Mouse (Mus musculus): ENCODE data around the gene Tctex1d4.

The Tctex1d4 gene

DNA sequence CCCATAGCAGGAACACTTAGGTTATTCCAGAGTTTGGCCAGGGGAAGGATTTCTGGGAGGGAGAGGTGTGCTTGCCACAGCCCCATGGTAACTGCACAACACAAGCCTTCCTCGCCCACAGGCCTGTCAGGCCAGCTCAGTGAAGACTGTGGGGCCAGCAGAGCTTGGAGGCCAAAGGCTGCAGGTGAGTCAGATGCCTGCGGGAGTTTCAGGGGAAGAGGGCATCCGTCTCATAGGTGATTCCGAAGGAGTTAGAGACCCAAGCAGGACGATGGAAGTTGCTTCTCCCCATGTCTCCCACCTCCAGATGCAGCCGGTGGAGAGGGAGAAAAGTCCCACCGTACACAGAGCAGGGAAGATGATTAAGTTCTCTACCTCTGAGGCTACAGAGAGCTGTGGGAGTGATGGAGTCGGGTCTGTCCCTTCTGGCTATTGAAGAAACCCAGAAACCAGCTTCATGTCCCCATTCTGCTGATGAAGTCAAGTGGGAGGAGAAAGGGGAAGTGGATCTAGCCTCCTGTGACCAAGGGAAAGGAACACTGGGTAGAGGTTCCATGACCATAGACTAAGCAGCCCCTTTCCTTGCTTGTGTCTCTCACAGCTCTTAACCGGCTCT lies at the start of gene Tctex1d4:
Gene Tctex1d4 (plus strand): TSS at position 120 of the 616 bp plus-strand sequence.
- no peak for DNase-seq

DNA sequence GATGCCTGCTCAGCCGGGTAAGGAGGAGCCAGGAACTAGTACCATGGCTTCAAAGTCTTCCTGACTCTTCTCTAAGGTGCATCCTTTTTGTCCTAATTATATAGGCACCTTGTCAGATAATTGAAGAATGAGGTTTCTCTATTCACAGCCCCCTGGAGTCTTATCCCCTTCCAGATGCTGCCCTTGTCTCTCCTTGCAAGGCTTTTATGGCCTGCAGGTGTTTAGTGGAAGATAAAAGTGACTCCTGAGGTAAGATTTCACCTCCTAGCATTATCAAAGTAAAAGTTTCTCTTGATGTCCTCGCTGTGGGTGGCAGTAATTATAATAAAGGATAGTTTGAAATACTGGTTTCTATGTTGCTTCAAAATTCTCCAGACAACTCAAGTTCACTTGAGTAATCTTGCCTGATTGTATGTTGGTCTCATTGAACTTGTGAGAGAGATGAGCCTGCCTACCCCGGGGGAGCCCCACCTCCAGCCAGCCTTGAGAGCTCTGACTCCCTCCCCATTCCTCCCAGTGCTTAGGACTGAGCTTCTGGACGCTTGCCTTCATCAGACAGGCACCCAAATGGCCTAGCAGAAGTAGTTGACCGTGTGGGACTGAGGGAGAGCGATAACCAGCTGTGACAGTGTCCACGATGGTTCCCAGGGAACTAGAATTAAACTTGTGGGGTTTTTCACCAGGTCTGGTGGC lies 38.5 kb upstream of the Tctex1d4 start:
- DNase-seq = no peak

DNA sequence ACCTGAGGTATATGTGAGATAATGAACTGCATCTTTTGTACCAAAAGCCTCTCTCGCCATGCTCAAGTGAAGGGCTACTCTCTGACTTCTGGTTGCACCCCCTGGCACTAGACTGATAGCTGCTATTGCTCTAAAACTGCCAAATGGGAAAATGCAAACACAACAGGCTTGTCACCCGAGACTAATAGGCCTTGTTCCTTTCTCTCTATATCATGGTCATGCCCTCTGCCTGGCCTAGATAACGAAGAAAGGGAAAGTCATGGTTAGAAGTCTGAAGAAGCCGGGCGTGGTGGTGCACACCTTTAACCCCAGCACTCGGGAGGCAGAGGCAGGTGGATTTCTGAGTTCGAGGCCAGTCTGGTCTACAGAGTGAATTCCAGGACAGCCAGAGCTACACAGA lies 36.0 kb upstream of the Tctex1d4 start:
- DNase-seq = no peak

DNA sequence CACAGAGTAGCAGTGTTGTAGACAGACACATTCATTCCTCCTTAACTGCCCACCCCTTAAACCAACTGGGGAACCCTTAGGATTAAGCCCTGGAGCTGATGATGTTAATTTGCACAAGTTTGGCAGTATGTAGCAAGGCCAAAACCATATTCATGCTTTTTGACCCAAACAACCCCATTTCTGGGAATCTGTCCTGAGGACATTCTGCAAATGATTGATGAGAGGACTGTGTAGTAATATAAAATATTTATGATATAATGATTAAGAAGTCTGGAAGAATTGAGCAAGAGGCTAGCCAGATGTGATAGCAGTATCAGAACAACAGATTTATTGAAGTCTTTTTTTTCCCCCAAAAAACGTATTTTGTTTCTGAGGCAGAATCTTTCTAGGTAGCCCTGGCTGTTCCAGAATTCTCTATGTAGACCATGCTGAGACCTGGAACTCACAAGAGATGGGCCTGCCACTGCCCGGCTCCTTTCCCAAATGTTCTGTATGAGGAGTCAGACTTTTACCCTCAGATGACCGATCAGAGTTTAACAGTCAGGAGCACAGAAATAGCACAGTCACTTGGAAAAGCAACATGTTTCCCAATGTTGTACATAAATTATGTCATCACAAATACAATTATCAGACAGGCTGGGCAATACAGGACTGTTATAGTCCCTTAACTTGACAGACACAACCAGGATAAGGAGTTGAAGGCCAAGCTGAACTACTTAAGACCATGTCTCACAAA lies 31.8 kb upstream of the Tctex1d4 start:
- DNase-seq = peak; percentile 31 to 43

DNA sequence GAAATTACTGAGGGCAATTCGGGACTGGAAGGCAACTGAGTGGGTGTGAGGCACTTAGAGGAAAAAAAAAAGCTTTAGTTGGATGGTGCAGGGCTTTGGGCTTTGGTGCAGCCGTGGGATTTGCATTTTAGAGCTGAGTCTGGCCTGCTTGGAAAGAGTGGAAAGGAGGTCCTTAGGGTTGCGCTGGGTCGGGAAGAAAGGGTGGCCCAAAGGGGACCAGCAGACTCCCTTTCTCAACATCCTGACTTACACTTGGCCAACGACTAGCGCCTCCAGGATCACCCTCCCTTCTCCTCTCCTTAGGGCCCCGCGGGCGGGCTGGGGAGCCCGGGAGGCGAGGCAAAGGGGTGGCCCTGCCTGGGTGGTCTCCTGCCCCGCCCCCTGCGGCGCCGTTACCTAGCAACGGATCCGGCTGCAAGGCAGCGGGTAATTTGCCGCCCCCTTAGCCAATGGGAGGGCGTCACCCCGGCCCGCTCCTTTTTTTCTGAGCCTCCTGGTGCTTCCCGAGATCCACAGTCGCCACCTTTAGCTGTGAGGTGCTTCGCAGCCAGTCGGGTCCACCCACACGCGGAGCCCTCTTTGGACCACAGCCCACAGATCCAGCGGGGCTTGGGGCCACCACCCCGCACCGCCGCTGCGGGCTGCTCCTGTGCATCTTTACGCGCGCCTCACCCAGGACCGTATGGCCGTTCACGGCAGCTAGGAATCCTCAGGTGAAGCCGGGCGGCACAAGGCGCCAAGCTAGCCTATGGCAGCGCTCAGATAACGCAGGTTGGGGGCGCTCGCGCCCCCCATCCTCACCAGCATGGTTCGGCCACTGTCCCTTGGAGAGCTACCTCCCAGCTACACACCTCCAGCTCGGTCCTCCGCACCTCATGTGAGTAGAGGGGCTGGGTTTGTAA lies 30.8 kb upstream of the Tctex1d4 start, which contains the start of gene Ptch2:
Gene Ptch2 (plus strand): TSS at position 525 of the 902 bp plus-strand sequence.
- DNase-seq = peak; percentile 79 to 83

DNA sequence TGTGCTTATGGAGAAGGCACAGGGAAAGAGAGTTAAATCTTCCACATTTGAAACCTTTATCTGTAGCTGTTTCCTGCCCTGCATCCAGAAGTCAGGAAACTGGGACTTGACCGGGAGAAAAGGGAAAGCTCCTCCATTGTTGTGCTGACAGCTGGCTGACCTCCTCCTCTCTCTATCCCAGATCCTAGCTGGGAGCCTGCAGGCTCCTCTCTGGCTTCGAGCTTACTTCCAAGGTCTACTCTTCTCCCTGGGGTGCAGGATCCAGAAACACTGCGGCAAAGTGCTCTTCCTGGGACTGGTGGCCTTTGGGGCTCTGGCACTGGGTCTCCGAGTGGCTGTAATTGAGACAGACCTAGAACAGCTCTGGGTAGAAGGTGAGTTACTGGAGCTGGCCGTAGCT lies 29.9 kb upstream of the Tctex1d4 start:
- DNase-seq = peak; percentile 14 to 34

DNA sequence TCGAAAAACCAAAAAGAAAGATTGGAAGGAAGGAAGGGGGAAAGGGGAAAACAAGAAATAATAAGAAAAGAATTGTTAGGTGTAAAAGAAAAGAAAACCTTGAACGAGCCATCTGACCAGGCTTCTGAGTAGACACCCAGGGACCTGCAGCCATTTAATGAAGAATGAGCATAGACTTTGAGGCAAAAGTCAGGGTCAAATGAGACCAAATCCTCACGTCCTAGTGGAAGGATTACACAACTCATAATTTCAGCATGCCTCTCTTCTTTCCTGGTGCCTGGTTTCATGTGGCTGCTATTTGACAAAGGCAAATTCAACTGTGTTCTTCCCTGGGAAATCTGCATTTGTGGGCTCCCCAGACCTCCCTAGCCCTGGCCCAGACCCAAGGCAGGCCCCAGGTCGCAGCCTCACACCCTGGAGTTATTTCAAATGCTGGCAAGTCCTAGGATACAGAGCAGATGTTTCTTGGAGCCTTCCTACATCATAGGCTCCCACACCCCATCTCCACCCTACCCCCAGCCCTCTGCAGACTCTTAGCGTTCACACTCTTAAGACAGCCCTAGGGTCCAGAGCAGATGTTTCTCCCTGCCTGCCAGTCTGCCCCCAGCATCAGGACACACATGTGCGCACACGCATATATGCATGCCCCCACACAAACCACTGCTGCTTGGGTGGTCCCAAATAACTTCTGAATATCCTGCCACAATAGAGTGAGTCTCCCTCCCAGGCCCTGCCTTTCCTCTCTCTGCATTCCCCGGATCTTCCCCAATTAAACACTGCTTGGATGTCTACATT lies 28.4 kb upstream of the Tctex1d4 start:
- DNase-seq = no peak

DNA sequence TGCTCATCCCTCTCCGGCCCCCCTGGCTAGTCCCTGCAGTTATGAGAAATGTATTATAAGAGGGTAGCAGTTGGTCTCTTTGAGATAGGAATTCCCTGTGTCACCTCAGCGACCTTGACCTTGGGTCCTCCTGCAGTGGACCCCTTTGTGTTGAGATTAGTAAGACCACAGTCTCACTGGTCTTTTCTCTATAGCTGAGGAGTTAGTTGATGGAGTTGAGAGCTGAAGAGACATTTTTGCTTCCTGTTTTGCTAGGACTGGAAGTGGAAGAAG lies 27.9 kb upstream of the Tctex1d4 start:
- DNase-seq = no peak

DNA sequence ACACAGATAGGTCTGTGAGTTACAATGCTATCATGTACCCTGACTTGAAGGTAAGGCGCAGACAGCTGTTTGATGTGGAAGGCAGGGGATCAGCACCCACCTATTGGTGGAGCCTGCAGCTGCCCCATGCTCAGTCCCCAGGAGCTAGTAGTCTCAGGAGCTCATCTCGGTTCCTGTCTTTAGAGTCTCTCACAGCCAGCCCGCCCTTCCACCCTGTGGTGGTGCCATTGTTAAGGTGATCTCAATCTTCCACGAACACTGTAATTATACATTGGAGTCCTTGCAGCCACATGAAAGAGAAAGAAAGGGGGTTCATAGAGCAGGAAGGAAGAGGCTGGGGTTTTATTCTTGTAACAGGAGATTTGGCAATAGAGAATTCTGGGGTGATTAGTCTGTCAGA lies 26.6 kb upstream of the Tctex1d4 start:
- DNase-seq = no peak

DNA sequence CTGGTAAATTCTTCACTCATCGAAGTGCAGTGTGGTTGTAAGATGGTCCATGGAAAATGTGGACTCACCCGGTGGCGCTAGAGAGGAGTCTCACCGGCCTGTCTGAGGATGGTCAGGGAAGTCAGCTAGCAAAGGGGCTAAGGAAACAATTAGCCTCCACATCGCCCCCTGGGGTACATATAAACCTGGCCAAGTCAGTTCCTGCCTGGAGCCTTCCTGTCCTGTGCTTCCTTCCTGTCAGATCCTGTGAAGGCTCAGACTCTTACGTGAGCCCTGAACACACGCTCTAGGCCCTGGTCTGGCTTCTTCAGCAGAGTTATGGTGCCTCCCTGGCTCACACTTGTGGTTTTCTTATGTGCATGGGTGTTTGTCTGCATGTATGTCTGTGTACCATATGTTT lies 25.4 kb upstream of the Tctex1d4 start:
- DNase-seq = peak; percentile 67 to 78

DNA sequence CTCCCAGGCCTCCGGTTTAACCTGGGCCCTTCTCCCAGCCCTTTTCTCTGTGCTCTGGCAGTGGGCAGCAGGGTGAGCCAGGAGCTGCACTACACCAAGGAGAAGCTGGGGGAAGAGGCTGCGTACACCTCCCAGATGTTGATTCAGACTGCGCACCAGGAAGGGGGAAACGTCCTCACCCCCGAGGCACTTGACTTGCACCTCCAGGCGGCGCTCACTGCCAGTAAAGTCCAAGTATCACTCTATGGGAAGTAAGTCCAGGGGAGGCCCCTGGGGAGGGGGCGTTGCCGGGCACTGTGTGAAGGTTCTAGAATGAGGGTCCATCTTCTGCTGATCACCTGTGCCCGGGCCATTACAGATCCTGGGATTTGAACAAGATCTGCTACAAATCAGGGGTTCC lies 21.9 kb upstream of the Tctex1d4 start:
- no peak for DNase-seq

DNA sequence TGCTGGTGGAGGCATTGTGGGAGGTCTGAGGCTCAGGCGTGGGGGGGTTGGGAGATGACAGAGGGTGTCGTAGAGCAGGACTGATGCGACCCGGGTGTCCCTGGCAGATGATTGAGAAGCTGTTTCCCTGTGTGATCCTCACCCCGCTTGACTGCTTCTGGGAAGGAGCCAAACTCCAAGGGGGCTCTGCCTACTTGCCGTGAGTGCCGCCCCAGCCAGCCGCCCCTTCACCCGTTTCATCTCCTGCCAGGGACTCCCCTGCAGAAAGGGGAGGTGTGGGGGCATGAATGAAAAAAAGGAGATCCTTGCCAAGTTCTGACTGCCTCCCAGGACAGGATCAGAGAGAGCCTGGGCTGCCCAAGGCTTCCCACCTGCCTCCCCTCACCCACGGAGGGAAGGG lies 21.5 kb upstream of the Tctex1d4 start:
- DNase-seq = peak in 1 of 2 experiments; percentile 69

DNA sequence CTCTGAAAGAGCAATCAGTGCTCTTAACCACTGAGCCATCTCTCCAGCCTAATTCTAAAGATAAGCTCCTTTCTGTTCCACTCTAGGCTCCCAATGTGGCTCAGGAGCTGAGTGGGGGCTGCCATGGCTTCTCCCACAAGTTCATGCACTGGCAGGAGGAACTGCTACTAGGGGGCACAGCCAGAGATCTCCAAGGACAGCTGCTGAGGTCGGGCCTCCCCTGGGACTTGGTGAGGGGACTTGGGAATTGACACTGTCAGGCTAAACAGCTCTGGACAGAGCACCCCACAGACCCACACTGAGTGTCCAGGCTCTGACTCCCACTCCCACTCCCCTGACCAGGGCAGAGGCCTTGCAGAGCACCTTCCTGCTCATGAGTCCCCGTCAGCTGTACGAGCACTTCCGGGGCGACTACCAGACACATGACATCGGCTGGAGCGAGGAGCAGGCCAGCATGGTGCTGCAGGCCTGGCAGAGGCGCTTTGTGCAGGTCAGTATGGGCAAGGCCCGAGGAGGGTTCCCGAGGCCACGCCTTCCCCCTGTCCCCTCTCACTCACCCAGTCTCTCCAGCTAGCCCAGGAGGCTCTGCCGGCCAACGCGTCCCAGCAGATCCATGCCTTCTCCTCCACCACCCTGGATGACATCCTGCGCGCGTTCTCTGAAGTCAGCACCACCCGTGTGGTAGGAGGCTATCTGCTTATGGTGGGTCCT lies 18.6 kb upstream of the Tctex1d4 start:
- no peak for DNase-seq

DNA sequence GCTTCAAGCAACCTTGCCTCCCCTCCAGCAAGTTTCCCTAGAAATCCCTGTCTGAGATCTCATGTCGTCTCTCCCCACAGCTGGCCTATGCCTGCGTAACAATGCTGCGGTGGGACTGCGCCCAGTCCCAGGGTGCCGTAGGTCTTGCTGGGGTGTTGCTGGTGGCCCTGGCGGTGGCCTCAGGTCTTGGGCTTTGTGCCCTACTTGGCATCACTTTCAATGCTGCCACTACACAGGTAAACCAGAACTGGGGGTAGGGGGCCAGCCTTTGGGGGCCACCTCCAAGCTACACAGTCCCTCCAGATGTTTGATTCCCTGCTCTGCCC lies 18.1 kb upstream of the Tctex1d4 start:
- no peak for DNase-seq

DNA sequence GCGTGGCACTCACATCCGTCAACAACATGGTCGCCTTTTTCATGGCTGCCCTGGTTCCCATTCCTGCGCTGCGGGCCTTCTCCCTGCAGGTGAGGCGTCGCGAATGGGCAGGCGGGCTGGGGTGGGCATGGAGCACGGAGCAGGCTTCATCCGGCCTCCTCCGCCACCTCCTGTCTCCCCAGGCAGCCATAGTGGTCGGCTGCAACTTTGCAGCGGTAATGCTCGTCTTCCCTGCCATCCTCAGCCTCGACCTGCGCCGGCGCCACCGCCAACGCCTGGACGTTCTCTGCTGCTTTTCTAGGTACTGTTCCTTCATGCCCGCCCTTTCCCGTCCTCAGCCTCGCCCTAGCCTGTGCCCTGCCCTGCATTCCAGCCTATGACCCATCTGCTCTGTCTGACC lies 17.3 kb upstream of the Tctex1d4 start:
- DNase-seq = no peak

DNA sequence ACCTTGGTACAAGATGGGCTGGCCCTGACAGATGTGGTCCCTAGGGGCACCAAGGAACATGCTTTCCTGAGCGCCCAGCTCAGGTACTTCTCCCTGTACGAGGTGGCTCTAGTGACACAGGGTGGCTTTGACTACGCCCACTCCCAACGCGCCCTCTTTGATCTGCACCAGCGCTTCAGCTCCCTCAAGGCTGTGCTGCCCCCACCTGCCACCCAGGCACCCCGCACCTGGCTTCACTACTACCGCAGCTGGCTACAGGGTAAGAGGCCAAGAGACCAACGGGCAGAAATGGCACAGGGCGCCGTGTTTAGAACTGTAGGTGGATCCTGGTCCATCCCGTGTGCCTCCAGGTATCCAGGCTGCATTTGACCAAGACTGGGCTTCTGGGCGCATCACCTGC lies 16.3 kb upstream of the Tctex1d4 start:
- no peak for DNase-seq

DNA sequence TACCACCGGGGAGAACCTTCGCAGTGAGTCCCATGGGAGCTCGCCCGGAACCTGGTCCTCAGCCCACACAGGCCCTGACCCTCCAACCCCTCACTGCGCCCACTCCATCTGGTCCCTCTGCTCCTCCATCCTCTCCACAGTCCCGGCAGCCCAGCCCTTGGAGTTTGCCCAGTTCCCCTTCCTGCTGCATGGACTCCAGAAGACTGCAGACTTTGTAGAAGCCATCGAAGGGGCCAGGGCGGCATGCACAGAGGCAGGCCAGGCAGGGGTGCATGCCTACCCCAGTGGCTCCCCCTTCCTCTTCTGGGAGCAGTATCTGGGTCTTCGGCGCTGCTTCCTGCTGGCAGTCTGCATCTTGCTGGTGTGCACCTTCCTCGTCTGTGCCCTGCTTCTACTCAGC lies 15.6 kb upstream of the Tctex1d4 start:
- DNase-seq = no peak

DNA sequence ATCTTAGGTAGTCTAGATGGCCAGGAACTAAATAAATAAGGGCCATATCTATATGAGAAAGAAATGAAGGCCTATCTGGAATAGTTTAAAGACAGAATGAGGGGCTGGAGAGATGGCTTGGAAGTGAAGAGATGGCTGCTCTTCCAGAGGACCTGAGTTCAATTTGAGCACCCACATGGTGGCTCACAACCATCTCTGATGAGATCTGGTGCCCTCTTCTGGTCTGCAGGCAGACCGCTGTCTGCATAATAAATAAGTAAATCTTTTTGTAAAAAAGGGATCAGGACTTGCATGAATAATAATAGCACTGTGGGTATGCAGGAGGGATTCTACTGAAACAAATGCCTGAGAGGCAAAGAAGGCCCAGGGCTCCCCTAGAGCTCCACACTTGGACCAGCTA lies 13.4 kb upstream of the Tctex1d4 start:
- DNase-seq = no peak

DNA sequence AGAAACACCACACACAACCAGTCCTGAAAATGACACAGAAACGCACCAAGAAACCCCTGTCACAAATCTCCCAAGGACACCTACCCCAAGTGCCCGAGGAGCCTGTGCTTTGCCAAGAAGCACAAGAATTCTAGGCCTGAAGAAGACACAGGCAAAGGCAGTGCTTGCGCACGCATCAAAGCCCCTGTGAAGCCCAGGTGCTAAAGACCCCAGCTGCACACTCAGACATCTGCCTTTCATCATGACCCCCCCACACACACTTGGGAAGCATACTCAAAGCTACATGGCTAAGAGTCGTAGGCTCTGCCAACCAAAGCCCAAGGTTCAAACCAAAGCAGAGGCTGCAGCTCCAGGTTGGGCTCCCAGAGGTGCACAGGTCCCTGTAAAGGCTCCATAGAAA lies 11.0 kb upstream of the Tctex1d4 start:
- no peak for DNase-seq

DNA sequence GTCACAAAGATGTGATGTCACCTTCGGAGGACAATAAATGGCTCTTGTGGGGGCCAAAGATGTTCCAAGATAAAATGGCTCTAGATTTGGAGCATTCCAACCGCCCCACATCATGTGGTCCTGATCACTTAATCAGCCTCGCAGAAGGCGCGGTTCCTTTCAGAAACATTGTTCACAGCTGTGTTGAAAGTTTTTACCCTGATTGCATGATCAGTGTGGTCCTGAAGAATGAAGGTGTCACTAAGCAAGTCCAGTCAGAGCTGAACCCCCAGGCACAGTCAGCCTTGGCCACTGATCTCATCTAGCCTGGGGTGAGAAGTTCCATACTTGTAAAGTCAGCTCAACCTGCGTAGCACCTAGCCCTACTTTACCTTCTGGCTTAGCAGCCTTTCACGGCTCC lies 8.7 kb upstream of the Tctex1d4 start:
- no peak for DNase-seq

DNA sequence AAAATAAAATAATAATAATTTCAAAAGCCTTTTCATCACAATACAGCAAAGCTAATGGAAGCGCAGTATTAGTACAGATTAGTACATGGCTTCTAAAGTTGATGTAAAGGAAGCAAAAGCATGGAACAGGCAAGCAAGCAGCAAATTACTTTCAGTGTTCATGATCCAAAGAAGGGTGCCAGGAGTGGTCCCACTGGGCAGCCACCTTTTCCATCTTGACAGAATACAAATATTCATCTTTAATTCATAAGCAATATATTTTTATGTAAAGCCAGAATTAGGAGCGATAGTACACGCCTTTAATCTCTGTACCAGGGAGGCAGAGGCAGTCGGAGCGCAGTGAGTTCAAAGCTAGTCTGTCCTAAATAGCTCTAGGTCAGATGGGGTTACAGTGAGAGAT lies 7.0 kb upstream of the Tctex1d4 start:
- DNase-seq = no peak

DNA sequence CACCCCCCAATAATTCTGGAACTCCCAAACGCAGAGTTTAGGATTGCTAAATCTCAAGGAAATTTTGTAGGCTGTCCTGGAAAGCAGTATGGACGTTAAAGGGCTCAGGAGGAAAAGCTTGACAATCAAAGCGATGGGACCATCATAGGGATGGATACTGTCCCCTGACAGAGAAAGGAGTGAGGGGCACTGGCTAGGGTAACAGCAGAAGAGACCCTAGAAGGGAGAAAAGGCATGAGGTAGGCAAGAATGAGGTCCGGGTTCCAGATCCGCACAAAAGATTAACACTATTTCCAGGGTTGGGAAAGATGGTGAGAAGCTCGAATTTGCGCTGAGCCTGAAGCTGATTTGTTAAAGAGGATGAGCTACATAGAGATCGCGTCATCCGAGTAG lies 6.5 kb upstream of the Tctex1d4 start:
- DNase-seq = no peak

All from kidney, postnatal 36 days (tissue).